Mouse (Mus musculus): Measurements from ENCODE around the gene Slco2a1.
"Not testable (repeated sequence)": the region's sequence is repeated elsewhere in the genome, so short reads cannot be mapped to it uniquely, and the experiment has no call there.

Gene Slco2a1

GRCm38 (mm10) chr9:103083405-103083804, 94.9 kb downstream of the Slco2a1 start:
- DNase-seq (ENCODE audit: low spot score in 2 of 2), result no peak

GRCm38 (mm10) chr9:103086736-103087135, 98.2 kb downstream of the Slco2a1 start:
- DNase-seq (ENCODE audit: low spot score in 2 of 2), result no peak

- no peak for DNase-seq (ENCODE audit: low spot score in 2 of 2)
These were observed 98.8 kb downstream of the Slco2a1 start for GRCm38 (mm10) chr9:103087301-103087700.

GRCm38 (mm10) chr9:103088661-103089060, 100.1 kb downstream of the Slco2a1 start:
- DNase-seq (ENCODE audit: low spot score in 2 of 2), result no peak

GRCm38 (mm10) chr9:103090116-103090875, 101.8 kb downstream of the Slco2a1 start:
- no peak for DNase-seq (ENCODE audit: low spot score in 2 of 2)

- no peak for DNase-seq (ENCODE audit: low spot score in 2 of 2)
These were observed 102.7 kb downstream of the Slco2a1 start for GRCm38 (mm10) chr9:103091039-103091883.

GRCm38 (mm10) chr9:103092248-103092647, 103.7 kb downstream of the Slco2a1 start:
- DNase-seq (ENCODE audit: low spot score in 2 of 2), result peak; percentile 74 to 84

- no peak for DNase-seq (ENCODE audit: low spot score in 2 of 2)
These were observed 105.2 kb downstream of the Slco2a1 start for GRCm38 (mm10) chr9:103093681-103094080.

GRCm38 (mm10) chr9:103108341-103108798, 119.9 kb downstream of the Slco2a1 start:
- not testable (repeated sequence) for DNase-seq (ENCODE audit: low spot score in 2 of 2)

- DNase-seq (ENCODE audit: low spot score in 2 of 2), result peak in 1 of 2 experiments; percentile 47
These were observed 120.6 kb downstream of the Slco2a1 start for GRCm38 (mm10) chr9:103108943-103109670.

GRCm38 (mm10) chr9:103109911-103110310, 121.4 kb downstream of the Slco2a1 start:
- DNase-seq (ENCODE audit: low spot score in 2 of 2), result no peak

GRCm38 (mm10) chr9:103110727-103111501, 122.4 kb downstream of the Slco2a1 start:
- no peak for DNase-seq (ENCODE audit: low spot score in 2 of 2)

- DNase-seq (ENCODE audit: low spot score in 2 of 2), result peak; percentile 78 to 79
These were observed 123.3 kb downstream of the Slco2a1 start, which contains the start of gene Rab6b for GRCm38 (mm10) chr9:103111621-103112470. Gene Rab6b, plus strand, starts transcription at chr9:103111787.

- DNase-seq (ENCODE audit: low spot score in 2 of 2), result peak; percentile 41 to 42
These were observed 124.2 kb downstream of the Slco2a1 start for GRCm38 (mm10) chr9:103112471-103113271.

GRCm38 (mm10) chr9:103113351-103113750, 124.8 kb downstream of the Slco2a1 start:
- DNase-seq (ENCODE audit: low spot score in 2 of 2), result peak; percentile 58 to 73

GRCm38 (mm10) chr9:103114326-103114725, 125.8 kb downstream of the Slco2a1 start:
- DNase-seq (ENCODE audit: low spot score in 2 of 2), result no peak

- no peak for DNase-seq (ENCODE audit: low spot score in 2 of 2)
These were observed 126.4 kb downstream of the Slco2a1 start for GRCm38 (mm10) chr9:103114901-103115300.

GRCm38 (mm10) chr9:103116941-103117340, 128.4 kb downstream of the Slco2a1 start:
- no peak for DNase-seq (ENCODE audit: low spot score in 2 of 2)

GRCm38 (mm10) chr9:103117495-103117894, 129.0 kb downstream of the Slco2a1 start:
- DNase-seq (ENCODE audit: low spot score in 2 of 2), result no peak

Measured in frontal cortex, postnatal 36 days (tissue).